Comparison of ENCODE assay signal across 16 mouse cellular contexts in genomic region chr2:71843316-71843715, GRCm38 (mm10). TPM values are rescaled to one million over a fixed set of nuclear protein-coding genes. Genes with fewer than 3 reads are reported as not detected.
DNase-seq lines count a peak whose midpoint lies in the region; ATAC-seq lines count a peak whose summit lies in the region.
"Had no signal": no experiment of that assay in that cellular context is flagged by ENCODE, and none has a peak within 500 bp of the region (broad histone marks: within the 10 kb centered on the region; RNA-seq: fewer than 3 reads in every experiment).

No protein-coding gene starts in this region.

- DNase-seq in adrenal gland, postnatal 36 days, result peak; percentile 21 to 37
- no peak for DNase-seq in adrenal gland, postnatal 25 days
- DNase-seq in ovary, adult 18-20 months (ENCODE audit: low spot score), result peak; percentile 17
- DNase-seq in ovary, postnatal 10 days (ENCODE audit: low spot score), result no peak
- DNase-seq in thymus, postnatal 4 days, result peak; percentile 28
- no peak for DNase-seq in layer of hippocampus, postnatal 36 days
- DNase-seq: cerebellum, postnatal 10 days; forebrain, postnatal 0 days; gastrocnemius, postnatal 36 days; heart, postnatal 36 days; kidney, postnatal 4 days; liver, embryonic 13.5 days; right cerebral cortex, postnatal 14 days had no signal

- ATAC-seq in megakaryocyte progenitor cell, adult 5-6 weeks (replicated peaks; ENCODE audit: poor library complexity), result peak; percentile 87
- ATAC-seq in erythroblast, adult 5-6 weeks (replicated peaks; ENCODE audit: low FRiP score, poor library complexity, severe bottlenecking), result no peak
- ATAC-seq: forebrain, postnatal 0 days; intestine, embryonic 16.5 days had no signal

RNA-seq across cellular contexts. Expression of gene Pdk1, which starts 29.7 kb away (rescaled TPM):
- total RNA-seq in adrenal gland, postnatal 36 days (2021), result 10 to 100 TPM; 36.1 to 48.6 TPM
- 33.8 and 44.4 TPM in 2 replicates for total RNA-seq in adrenal gland, postnatal 25 days (2021)
- total RNA-seq in megakaryocyte progenitor cell, adult 5-6 weeks (2015), result 25.9 and 26.5 TPM in 2 replicates
- 54.9 and 79.0 TPM in 2 replicates for total RNA-seq in megakaryocyte progenitor cell, adult 5-6 weeks (2017)
- total RNA-seq in erythroblast, adult 5-6 weeks (2015; ENCODE audit: low replicate concordance), result 3.8 and 8.1 TPM in 2 replicates
- total RNA-seq in erythroblast, adult 5-6 weeks (2017; ENCODE audit: low replicate concordance), result 6.4 and 8.1 TPM in 2 replicates
- 10 to 100 TPM; 42.0 to 43.3 TPM for total RNA-seq in layer of hippocampus, postnatal 36 days (2021)

Comparison
In these comparisons a context has a peak if more than half of its experiments do, and no peak if none do; other contexts are left out.
1. DNase-seq: peak in adrenal gland, postnatal 36 days (2 of 2), ovary, adult 18-20 months (single experiment) and thymus, postnatal 4 days (single experiment); none in adrenal gland, postnatal 25 days (single experiment), ovary, postnatal 10 days (single experiment) and layer of hippocampus, postnatal 36 days (0 of 2).